In genomic region chrX:102041562-102041961, GRCm38 (mm10) we compare ENCODE assay signal across 13 mouse cellular contexts.
"Had no signal": no experiment of that assay in that cellular context is flagged by ENCODE, and none has a peak within 500 bp of the region (broad histone marks: within the 10 kb centered on the region; RNA-seq: fewer than 3 reads in every experiment).

No protein-coding gene starts in this region.

- H3K9me3 ChIP-seq: kidney, embryonic 15.5 days; limb, embryonic 10.5 days; liver, embryonic 12.5 days; megakaryocyte, embryonic 14.5 days; midbrain, embryonic 12.5 days; neural tube, embryonic 12.5 days; stomach, embryonic 15.5 days had no signal

- H3K4me3 ChIP-seq: kidney, embryonic 15.5 days; limb, embryonic 10.5 days; liver, embryonic 12.5 days; megakaryocyte, embryonic 14.5 days; midbrain, embryonic 12.5 days; neural tube, embryonic 12.5 days; stomach, embryonic 15.5 days had no signal

- H3K36me3 ChIP-seq: kidney, embryonic 15.5 days; limb, embryonic 10.5 days; liver, embryonic 12.5 days; midbrain, embryonic 12.5 days; neural tube, embryonic 12.5 days; stomach, embryonic 15.5 days had no signal

- DNase-seq: kidney, postnatal 14 days; lung, embryonic 14.5 days; lung, postnatal 10 days; lung, postnatal 4 days; thymus, adult 2 months; thymus, postnatal 25 days had no signal

- H3K27me3 ChIP-seq: neural tube, embryonic 12.5 days; stomach, embryonic 15.5 days had no signal

- ATAC-seq: liver, embryonic 12.5 days had no signal

- H3K4me1 ChIP-seq: kidney, embryonic 15.5 days; limb, embryonic 10.5 days; midbrain, embryonic 12.5 days; neural tube, embryonic 12.5 days; stomach, embryonic 15.5 days had no signal

- H3K9ac ChIP-seq: kidney, embryonic 15.5 days; liver, embryonic 12.5 days; lung, embryonic 14.5 days; midbrain, embryonic 12.5 days; neural tube, embryonic 12.5 days; stomach, embryonic 15.5 days had no signal

- H3K4me2 ChIP-seq: kidney, embryonic 15.5 days; liver, embryonic 12.5 days; lung, embryonic 14.5 days; midbrain, embryonic 12.5 days; neural tube, embryonic 12.5 days; stomach, embryonic 15.5 days had no signal

- H3K27ac ChIP-seq: kidney, embryonic 15.5 days; limb, embryonic 10.5 days; liver, embryonic 12.5 days; midbrain, embryonic 12.5 days; neural tube, embryonic 12.5 days; stomach, embryonic 15.5 days had no signal
